Mouse (Mus musculus) bone marrow, adult 2 months (tissue): ENCODE data around the gene Fam178b.

Source experiments
- CTCF ChIP-seq: fragments of 200-500 bp; IDR thresholded peaks from 2 replicates; pipeline ENCODE4 v1.5.1; 2011; ENCODE audit warnings: low read length, control low read depth; ENCODE audit not compliant: control insufficient read depth, insufficient read depth
- POLR2A ChIP-seq: fragments of 200-500 bp; IDR thresholded peaks from 2 replicates; pipeline ENCODE4 v1.6.1; 2011; ENCODE audit warnings: low read depth, mild to moderate bottlenecking, control low read depth, low read length, borderline replicate concordance; ENCODE audit not compliant: control insufficient read depth

DNA sequence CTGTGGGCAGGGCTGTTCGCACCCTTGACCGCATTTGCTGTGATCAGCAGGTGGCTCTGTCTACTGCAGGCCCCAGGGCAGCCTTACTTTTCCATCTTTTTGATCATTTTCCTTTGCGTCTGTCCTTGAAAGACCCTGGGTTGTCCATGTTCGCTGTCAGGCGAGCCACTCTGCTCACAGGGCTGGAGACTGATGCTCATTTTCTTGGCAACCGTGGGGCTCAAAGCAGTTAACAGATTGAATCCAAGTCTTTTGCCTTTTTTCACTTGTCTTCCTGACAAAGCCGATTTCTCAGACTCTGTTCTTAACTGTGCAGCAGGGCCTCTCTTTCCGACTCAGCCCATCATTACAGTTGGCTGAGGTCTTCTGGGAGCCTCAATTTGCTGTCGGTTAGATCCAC, 92.3 kb downstream of the Fam178b start:
- TF ChIP-seq CTCF: no peak
- TF ChIP-seq POLR2A: no peak
